Mouse (Mus musculus) hindbrain, embryonic 11.5 days (tissue): ENCODE data around the gene Myo18a. TPM values are rescaled to one million over a fixed set of nuclear protein-coding genes. Genes with fewer than 3 reads are reported as not detected.

Experiments used
- ATAC-seq: fragments of 200-750 bp; cut with Nextera tagmentation; 2 replicates; pipeline ENCODE4 v1.8.0; 2017; ENCODE audit warnings: mild to moderate bottlenecking, moderate TSS enrichment, moderate library complexity; ENCODE audit not compliant: low FRiP score
- DNase-seq: peaks from one replicate; pipeline ENCODE4 v3.0.0-alpha.2; 2015; ENCODE audit warnings: low spot score
- H3K27ac ChIP-seq: fragments of 300-500 bp; sonication (generic); 2 replicates; pipeline ENCODE4 v1.5.1; 2014; ENCODE audit warnings: mild to moderate bottlenecking, low read depth, low read length
- H3K27me3 ChIP-seq: fragments of 300-500 bp; sonication (generic); 2 replicates; pipeline ENCODE4 v1.6.1; 2014; ENCODE audit warnings: mild to moderate bottlenecking, low read length, moderate library complexity, mixed read lengths; ENCODE audit not compliant: control insufficient read depth, insufficient read depth
- H3K36me3 ChIP-seq: fragments of 300-500 bp; sonication (generic); 2 replicates; pipeline ENCODE4 v1.6.1; 2014; ENCODE audit warnings: mild to moderate bottlenecking, low read length, moderate library complexity, mixed read lengths; ENCODE audit not compliant: control insufficient read depth, insufficient read depth
- H3K4me1 ChIP-seq: fragments of 300-500 bp; sonication (generic); replicated peaks from 2 replicates; pipeline ENCODE4 v1.6.1; 2014; ENCODE audit warnings: low read length, mixed read lengths; ENCODE audit not compliant: control insufficient read depth, insufficient read depth
- H3K4me2 ChIP-seq: fragments of 300-500 bp; sonication (generic); replicated peaks from 2 replicates; pipeline ENCODE4 v1.6.1; 2014; ENCODE audit warnings: mild to moderate bottlenecking, low read depth, low read length
- H3K4me3 ChIP-seq: fragments of 300-500 bp; sonication (generic); 2 replicates; pipeline ENCODE4 v1.5.1; 2014; ENCODE audit warnings: low read depth, low read length
- H3K9ac ChIP-seq: fragments of 300-500 bp; sonication (generic); 2 replicates; pipeline ENCODE4 v1.6.1; 2014; ENCODE audit warnings: low read depth, low read length
- H3K9me3 ChIP-seq: fragments of 300-500 bp; sonication (generic); 2 replicates; pipeline ENCODE4 v1.6.1; 2016; ENCODE audit warnings: low read length; ENCODE audit not compliant: control insufficient read depth
- WGBS: fragments of 180-500 bp; shearing (Covaris S2); extraction: QIAGEN DNeasy Blood & Tissue Kit; methylation state at CpG from one replicate; pipeline ENCODE4 v1.1.7; 2014; 5-methylcytosine and 5-hydroxymethylcytosine counted together
- polyA plus RNA-seq: library from polyadenylated mRNA; unstranded; fragments of >200 nt; fragmentation: Nextera tagmentation; extraction: Ambion mirVana; gene quantifications from 2 replicates; pipeline ENCODE4 v1.2.1, GENCODE M21; 2014

Myo18a gene
- polyA plus RNA-seq, 1 experiment from 2014 or later, result 29.2 TPM

GRCm38 (mm10) chr11:77787707-77788106 lies 24.7 kb downstream of the Myo18a start, which contains the start of gene Gm10277:
Gm10277 (minus strand) TSS chr11:77787747.
- ATAC-seq (no peak), DNase-seq (no peak)
- Histone ChIP-seq H3K9me3 (no peaks in the 10 kb centered on the region), H3K9ac (no peak within 1 kb of the TSS), H3K27ac (no peak within 1 kb of the TSS), H3K4me3 (no peak within 1 kb of the TSS), H3K36me3 (no peaks in the 10 kb centered on the region), H3K4me1 (peaks cover 12% of the 10 kb centered on the region), H3K27me3 (no peaks in the 10 kb centered on the region), H3K4me2 (no peak within 1 kb of the TSS)
- 79% methylated on average over 5 of the region's 5 CpGs for WGBS

DNA sequence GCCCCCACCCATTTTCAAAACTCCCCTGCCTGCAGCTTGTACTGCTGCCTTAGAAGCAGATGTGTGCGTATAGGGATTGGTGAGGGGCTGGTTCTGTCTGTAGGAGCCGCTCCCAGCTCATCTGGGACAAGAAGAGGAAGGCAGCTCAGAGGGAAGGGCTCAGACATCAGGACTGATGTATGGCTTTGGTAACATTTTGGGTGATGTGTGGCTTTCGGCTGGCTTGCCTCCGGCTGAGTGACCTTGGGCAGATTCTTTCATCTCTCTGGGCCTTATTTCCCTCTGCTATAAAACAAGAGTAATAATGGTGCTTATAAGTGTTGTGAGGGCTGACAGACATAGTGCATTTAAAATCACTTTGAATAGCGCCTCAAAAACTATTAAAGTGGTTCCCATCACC lies 26.5 kb downstream of the Myo18a start:
- H3K4me1 ChIP-seq, result peaks cover 10% of the 10 kb centered on the region
- no peaks in the 10 kb centered on the region for H3K27me3 ChIP-seq
- no peak overlapping the region for H3K4me3 ChIP-seq
- no peaks in the 10 kb centered on the region for H3K9me3 ChIP-seq
- H3K9ac ChIP-seq, result no peak overlapping the region
- no peak overlapping the region for H3K4me2 ChIP-seq
- H3K27ac ChIP-seq, result no peak overlapping the region
- no peak for ATAC-seq
- WGBS, result 88% methylated on average over 5 of the region's 5 CpGs
- no peak for DNase-seq
- no peaks in the 10 kb centered on the region for H3K36me3 ChIP-seq

DNA sequence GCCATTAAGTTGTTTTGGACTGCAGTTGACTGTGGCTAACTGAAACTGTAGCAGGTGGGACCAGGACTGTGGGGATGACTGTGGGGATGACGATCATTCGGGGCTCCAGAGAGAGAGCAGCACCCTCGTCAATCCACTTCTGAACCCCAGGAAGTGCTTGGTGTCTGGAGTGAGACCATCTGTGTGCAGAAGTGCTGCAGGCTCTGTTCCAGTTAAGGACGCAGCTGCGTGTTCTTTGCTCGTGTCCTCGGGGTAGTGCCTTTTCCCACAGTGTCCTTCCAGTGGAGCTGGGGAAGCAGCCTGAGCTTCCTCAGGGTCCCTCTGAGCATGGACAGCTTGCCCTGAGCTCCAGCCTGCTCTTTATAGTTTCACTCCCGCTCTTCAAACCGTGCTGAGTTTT lies 27.2 kb downstream of the Myo18a start:
- Histone ChIP-seq H3K36me3 (no peaks in the 10 kb centered on the region), H3K27me3 (no peaks in the 10 kb centered on the region), H3K9ac (no peak overlapping the region), H3K4me2 (no peak overlapping the region), H3K27ac (peak overlapping the region; percentile 43; the same call in 1 of the 2 replicates), H3K4me1 (peaks cover 8% of the 10 kb centered on the region), H3K9me3 (no peaks in the 10 kb centered on the region), H3K4me3 (no peak overlapping the region)
- ATAC-seq (no peak), DNase-seq (no peak)
- 50% methylated on average over 9 of the region's 9 CpGs for WGBS

- no peaks in the 10 kb centered on the region for H3K36me3 ChIP-seq
- H3K4me2 ChIP-seq, result no peak overlapping the region
- no peak for ATAC-seq
- DNase-seq, result no peak
- 35% methylated on average over 8 of the region's 8 CpGs for WGBS
- H3K9ac ChIP-seq, result no peak overlapping the region
- H3K9me3 ChIP-seq, result no peaks in the 10 kb centered on the region
- H3K4me3 ChIP-seq, result no peak overlapping the region
- H3K27me3 ChIP-seq, result no peaks in the 10 kb centered on the region
- 0 out of 2 replicates have a peak overlapping the region, but pooled peaks have one; percentile 43 for H3K27ac ChIP-seq
- peaks cover 4% of the 10 kb centered on the region for H3K4me1 ChIP-seq
Measured at GRCm38 (mm10) chr11:77791241-77791727, 28.2 kb downstream of the Myo18a start.

- H3K4me1 ChIP-seq, result peaks cover 4% of the 10 kb centered on the region
- no peak overlapping the region for H3K4me2 ChIP-seq
- 69% methylated on average over 12 of the region's 12 CpGs for WGBS
- DNase-seq (no peak), ATAC-seq (no peak)
- H3K36me3 ChIP-seq, result no peaks in the 10 kb centered on the region
- H3K9me3 ChIP-seq, result no peaks in the 10 kb centered on the region
- no peaks in the 10 kb centered on the region for H3K27me3 ChIP-seq
- no peak overlapping the region for H3K9ac ChIP-seq
- H3K4me3 ChIP-seq, result no peak overlapping the region
- 0 out of 2 replicates have a peak overlapping the region, but pooled peaks have one; percentile 11 for H3K27ac ChIP-seq
Measured at GRCm38 (mm10) chr11:77791752-77792565, 28.9 kb downstream of the Myo18a start.

DNA sequence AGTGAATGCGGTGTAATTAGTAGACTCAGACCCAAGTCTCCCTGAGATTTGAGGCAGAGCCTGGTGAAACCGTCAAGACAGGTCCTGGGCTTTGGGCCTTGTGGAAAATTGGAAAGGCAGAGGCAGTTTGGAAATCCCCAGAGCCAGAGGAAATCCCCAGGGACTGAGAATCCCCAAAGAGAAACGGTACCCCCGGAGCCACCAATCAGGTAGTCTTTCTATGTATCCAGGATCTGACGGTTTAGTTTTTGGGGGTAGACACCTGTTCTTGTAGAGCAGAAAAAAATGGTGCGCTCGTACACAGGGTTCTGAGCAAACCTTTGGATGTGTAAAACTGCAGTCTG lies 29.5 kb downstream of the Myo18a start:
- Histone ChIP-seq H3K27me3 (no peaks in the 10 kb centered on the region), H3K27ac (no peak overlapping the region), H3K4me1 (peaks cover 4% of the 10 kb centered on the region), H3K9ac (no peak overlapping the region), H3K36me3 (no peaks in the 10 kb centered on the region), H3K4me3 (no peak overlapping the region), H3K9me3 (no peaks in the 10 kb centered on the region), H3K4me2 (no peak overlapping the region)
- DNase-seq (no peak), ATAC-seq (no peak)
- 78% methylated on average over 7 of the region's 7 CpGs for WGBS

DNA sequence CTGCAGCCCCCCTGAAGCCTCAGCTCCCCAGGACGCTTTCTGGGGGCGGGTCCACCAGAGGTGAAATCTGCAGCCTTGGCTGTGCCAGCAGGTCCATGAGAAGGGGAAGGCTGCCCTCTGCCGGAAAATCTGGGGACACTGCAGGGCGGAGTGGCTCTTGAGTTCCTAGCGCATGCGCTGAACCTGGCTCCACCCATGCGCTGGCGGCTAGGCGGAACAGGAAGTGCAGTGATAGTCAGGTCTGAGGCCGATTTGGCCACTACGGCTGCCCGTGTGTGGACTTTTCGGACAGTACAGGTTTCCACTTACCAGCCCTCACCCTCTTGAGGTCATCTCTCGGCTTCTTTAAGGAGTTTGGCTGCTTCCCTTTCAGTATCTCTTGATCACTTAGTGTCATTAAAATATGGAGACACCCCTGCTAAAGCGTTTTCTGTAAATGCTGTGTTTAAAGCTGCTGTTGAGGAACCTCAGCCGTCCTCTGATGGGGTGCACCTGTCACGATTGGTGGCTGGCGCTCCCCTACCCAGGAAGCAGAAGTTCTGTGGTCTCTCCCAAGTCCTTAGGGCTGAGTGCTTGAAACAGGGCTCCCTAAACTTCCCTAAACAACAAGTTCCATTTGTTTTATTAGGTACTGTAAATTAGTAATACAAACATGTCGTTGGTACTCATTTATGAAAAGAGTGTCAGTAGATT lies 30.3 kb downstream of the Myo18a start:
- WGBS, result 5% methylated on average over 18 of the region's 19 CpGs
- H3K9ac ChIP-seq, result peak overlapping the region; percentile 37; the same call in 1 of the 2 replicates
- H3K4me2 ChIP-seq, result peak overlapping the region; percentile 47
- peak overlapping the region; percentile 29 for H3K4me3 ChIP-seq
- peak; percentile 79 for ATAC-seq
- no peaks in the 10 kb centered on the region for H3K27me3 ChIP-seq
- H3K4me1 ChIP-seq, result peaks cover 4% of the 10 kb centered on the region
- no peaks in the 10 kb centered on the region for H3K9me3 ChIP-seq
- peak; percentile 98 for DNase-seq
- H3K27ac ChIP-seq, result no peak overlapping the region
- H3K36me3 ChIP-seq, result no peaks in the 10 kb centered on the region

- H3K4me1 ChIP-seq, result peaks cover 4% of the 10 kb centered on the region
- 71% methylated on average over 5 of the region's 5 CpGs for WGBS
- no peak for ATAC-seq
Measured at GRCm38 (mm10) chr11:77795216-77795615, 32.2 kb downstream of the Myo18a start.

More at GRCm38 (mm10) chr11:77795216-77795615, 32.2 kb downstream of the Myo18a start:
- Histone ChIP-seq H3K4me3 (no peak overlapping the region), H3K9ac (no peak overlapping the region), H3K9me3 (no peaks in the 10 kb centered on the region), H3K4me2 (no peak overlapping the region), H3K36me3 (no peaks in the 10 kb centered on the region), H3K27ac (no peak overlapping the region), H3K27me3 (no peaks in the 10 kb centered on the region)
- DNase-seq, result no peak
